10 mouse cellular contexts compared by ENCODE assay signal in genomic region chr17:47531387-47531818, GRCm38 (mm10). TPM values are rescaled to one million over a fixed set of nuclear protein-coding genes. Genes with fewer than 3 reads are reported as not detected.
DNase-seq lines count a peak whose midpoint lies in the region; ATAC-seq and TF ChIP-seq lines count a peak whose summit lies in the region.
"Had no signal": no experiment of that assay in that cellular context is flagged by ENCODE, and none has a peak within 500 bp of the region (broad histone marks: within the 10 kb centered on the region; RNA-seq: fewer than 3 reads in every experiment).

No protein-coding gene starts in this region.

- H3K4me1 ChIP-seq in forebrain, embryonic 10.5 days: peaks cover 37% of the 10 kb centered on the region
- H3K4me1 ChIP-seq in forebrain, embryonic 11.5 days (replicated peaks; ENCODE audit: control insufficient read depth, insufficient read depth, low read length): peaks cover 4% of the 10 kb centered on the region; the same call in 1 of the 2 replicates
- peaks cover 17 to 29% of the 10 kb centered on the region in 2 experiments for H3K4me1 ChIP-seq in ES-E14 (ENCODE audit: control insufficient read depth in 2 of 2, insufficient read depth in 2 of 2, low read length in 2 of 2, poor library complexity in 1 of 2)
- H3K4me1 ChIP-seq in kidney, embryonic 16.5 days (ENCODE audit: insufficient read depth, low read length): peaks cover 13% of the 10 kb centered on the region

- H3K27ac ChIP-seq in forebrain, embryonic 10.5 days: peak overlapping the region; percentile 60
- H3K27ac ChIP-seq in forebrain, embryonic 11.5 days (ENCODE audit: low read depth, low read length): no peak overlapping the region
- H3K27ac ChIP-seq in ES-E14 (ENCODE audit: insufficient read depth, low read depth, low read length, poor library complexity, severe bottlenecking): peak overlapping the region; percentile 19; the same call in 1 of the 2 replicates
- H3K27ac ChIP-seq in kidney, embryonic 16.5 days (ENCODE audit: low read length): no peak overlapping the region

- no peak overlapping the region for H3K9ac ChIP-seq in forebrain, embryonic 11.5 days (ENCODE audit: low read length)
- H3K9ac ChIP-seq in ES-E14 (ENCODE audit: insufficient read depth, low read depth, low read length, poor library complexity, severe bottlenecking): peak overlapping the region; percentile 40; the same call in 1 of the 2 replicates
- no peak overlapping the region for H3K9ac ChIP-seq in kidney, embryonic 16.5 days (replicated peaks; ENCODE audit: low read length)

- ATAC-seq in forebrain, embryonic 11.5 days (replicated peaks; ENCODE audit: low FRiP score): no peak
- no peak for ATAC-seq in erythroid progenitor cell, adult 5-6 weeks (replicated peaks; ENCODE audit: low FRiP score, poor library complexity, severe bottlenecking)
- no peak for ATAC-seq in kidney, embryonic 16.5 days (ENCODE audit: low FRiP score, low TSS enrichment)

- H3K9me3 ChIP-seq in forebrain, embryonic 10.5 days: no peaks in the 10 kb centered on the region
- H3K9me3 ChIP-seq in forebrain, embryonic 11.5 days (ENCODE audit: control insufficient read depth, low read length): no peaks in the 10 kb centered on the region
- no peaks in the 10 kb centered on the region for H3K9me3 ChIP-seq in ES-E14 (ENCODE audit: control insufficient read depth, insufficient read depth, low read depth, low read length)
- no peaks in the 10 kb centered on the region for H3K9me3 ChIP-seq in kidney, embryonic 16.5 days (ENCODE audit: low read length)

- no peak overlapping the region for H3K4me2 ChIP-seq in forebrain, embryonic 11.5 days (ENCODE audit: low read depth, low read length, severe bottlenecking)
- no peak overlapping the region for H3K4me2 ChIP-seq in kidney, embryonic 16.5 days (replicated peaks; ENCODE audit: low read depth, low read length)

- no peak for DNase-seq in forebrain, embryonic 10.5 days (ENCODE audit: extremely low spot score, low spot score)
- no peak for DNase-seq in forebrain, embryonic 11.5 days (ENCODE audit: low spot score)
- DNase-seq in ES-E14 (ENCODE audit: low read depth, low spot score) (no peak), liver (peak; percentile 59)
- peak; percentile 81 to 93 for DNase-seq in thymus, adult 18-20 months
- DNase-seq in ovary, adult 18-20 months (ENCODE audit: low spot score): no peak
- DNase-seq: kidney, postnatal 10 days; right cerebral cortex, postnatal 14 days had no signal

- no peak overlapping the region for H3K4me3 ChIP-seq in forebrain, embryonic 10.5 days
- no peak overlapping the region for H3K4me3 ChIP-seq in forebrain, embryonic 11.5 days (ENCODE audit: low read depth, low read length)
- H3K4me3 ChIP-seq in ES-E14 (ENCODE audit: insufficient read depth in 1 of 2, low read depth in 1 of 2, low read length in 2 of 2, poor library complexity in 1 of 2, severe bottlenecking in 1 of 2): peak overlapping the region; percentile 46 to 50
- H3K4me3 ChIP-seq in kidney, embryonic 16.5 days (ENCODE audit: low read length): no peak overlapping the region

- 61% methylated on average over 10 of the region's 10 CpGs for WGBS in forebrain, embryonic 10.5 days
- WGBS in forebrain, embryonic 11.5 days: 54% methylated on average over 10 of the region's 10 CpGs
- WGBS in kidney, embryonic 16.5 days: 67% methylated on average over 10 of the region's 10 CpGs

- in situ Hi-C loops in ES-E14 (cut with MboI; ENCODE audit: low sequenced_read_pairs in 2 of 2, unreplicated experiment in 2 of 2): no loop called here

- H3K27me3 ChIP-seq in forebrain, embryonic 10.5 days (ENCODE audit: poor library complexity, severe bottlenecking): no peaks in the 10 kb centered on the region
- no peaks in the 10 kb centered on the region for H3K27me3 ChIP-seq in forebrain, embryonic 11.5 days (ENCODE audit: control insufficient read depth, insufficient read depth, low read length)
- no peaks in the 10 kb centered on the region for H3K27me3 ChIP-seq in kidney, embryonic 16.5 days (ENCODE audit: insufficient read depth, low read length)

- no peaks in the 10 kb centered on the region for H3K36me3 ChIP-seq in forebrain, embryonic 10.5 days (replicated peaks)
- no peaks in the 10 kb centered on the region for H3K36me3 ChIP-seq in forebrain, embryonic 11.5 days (ENCODE audit: control insufficient read depth, insufficient read depth, low read length)
- no peaks in the 10 kb centered on the region for H3K36me3 ChIP-seq in ES-E14 (ENCODE audit: control insufficient read depth, insufficient read depth, low read length, poor library complexity, severe bottlenecking)
- no peaks in the 10 kb centered on the region for H3K36me3 ChIP-seq in kidney, embryonic 16.5 days (ENCODE audit: insufficient read depth, low read length)

TF ChIP-seq in ES-E14, 5 proteins besides CTCF, POLR2A, EP300 and RAD21:
- no peak for TF ChIP-seq HCFC1 (IDR thresholded peaks at IDR 0.05; ENCODE audit: borderline replicate concordance, insufficient read depth, low read length)
- TF ChIP-seq CHD2 (IDR thresholded peaks at IDR 0.05; ENCODE audit: low read depth, low read length): no peak
- no peak for TF ChIP-seq ZNF384 (IDR thresholded peaks at IDR 0.05; ENCODE audit: low read depth, low read length)
- no peak for TF ChIP-seq ZC3H11A (IDR thresholded peaks at IDR 0.05; ENCODE audit: borderline replicate concordance, low read depth, low read length)
- TF ChIP-seq MAFK (IDR thresholded peaks at IDR 0.05; ENCODE audit: insufficient read depth, low read depth, low read length): no peak

RNA-seq across cellular contexts. Expression of gene Ccnd3, which starts 26.6 kb away (rescaled TPM):
- 296 and 313 TPM in 2 replicates for polyA plus RNA-seq in forebrain, embryonic 10.5 days (2016; fragmentation: Nextera tagmentation; extraction: Ambion mirVana)
- polyA plus RNA-seq in forebrain, embryonic 11.5 days (2014; fragmentation: Nextera tagmentation; extraction: Ambion mirVana): 253 and 286 TPM in 2 replicates
- 125 and 131 TPM in 2 replicates for total RNA-seq in ES-E14 (2012; rRNA removed)
- total RNA-seq in erythroid progenitor cell, adult 5-6 weeks (2015; ENCODE audit: low replicate concordance): 360 and 366 TPM in 2 replicates
- total RNA-seq in erythroid progenitor cell, adult 5-6 weeks (2017; ENCODE audit: low replicate concordance): 181 and 222 TPM in 2 replicates
- polyA plus RNA-seq in kidney, embryonic 16.5 days (2015; fragmentation: Nextera tagmentation; extraction: Ambion mirVana): 295 and 301 TPM in 2 replicates

RNA-seq across cellular contexts. Expression of gene Taf8, which starts 29.3 kb away (rescaled TPM):
- 32.5 and 33.3 TPM in 2 replicates for polyA plus RNA-seq in forebrain, embryonic 10.5 days (2016; fragmentation: Nextera tagmentation; extraction: Ambion mirVana)
- polyA plus RNA-seq in forebrain, embryonic 11.5 days (2014; fragmentation: Nextera tagmentation; extraction: Ambion mirVana): 29.6 and 32.2 TPM in 2 replicates
- 40.0 and 58.6 TPM in 2 replicates for total RNA-seq in ES-E14 (2012; rRNA removed)
- total RNA-seq in erythroid progenitor cell, adult 5-6 weeks (2015; ENCODE audit: low replicate concordance): 35.6 and 71.4 TPM in 2 replicates
- total RNA-seq in erythroid progenitor cell, adult 5-6 weeks (2017; ENCODE audit: low replicate concordance): 54.4 and 71.9 TPM in 2 replicates
- polyA plus RNA-seq in kidney, embryonic 16.5 days (2015; fragmentation: Nextera tagmentation; extraction: Ambion mirVana): 35.1 and 35.8 TPM in 2 replicates

Comparison
In these comparisons a context has a peak if more than half of its experiments do, and no peak if none do; other contexts are left out.
1. H3K27ac ChIP-seq: peak in forebrain, embryonic 10.5 days (single experiment) and ES-E14 (single experiment); none in forebrain, embryonic 11.5 days (single experiment) and kidney, embryonic 16.5 days (single experiment).
2. DNase-seq: peak in liver (single experiment) and thymus, adult 18-20 months (2 of 2); none in forebrain, embryonic 10.5 days (single experiment), forebrain, embryonic 11.5 days (single experiment), ES-E14 (single experiment) and ovary, adult 18-20 months (single experiment).
3. H3K4me3 ChIP-seq: peak in ES-E14 (2 of 2); none in forebrain, embryonic 10.5 days (single experiment), forebrain, embryonic 11.5 days (single experiment) and kidney, embryonic 16.5 days (single experiment).